Mouse (Mus musculus): Measurements from ENCODE around the gene Kidins220.

Gene Kidins220

GRCm38 (mm10) chr12:25109971-25110681 is 135.4 kb downstream of the Kidins220 start:
- no peak for DNase-seq (ENCODE audit: low spot score in 2 of 2)

- no peak for DNase-seq (ENCODE audit: low spot score in 2 of 2)
These were observed 136.0 kb downstream of the Kidins220 start for GRCm38 (mm10) chr12:25110682-25111078.
